Mouse (Mus musculus): ENCODE measurements around the gene Sbf1. TPM values are rescaled to one million over a fixed set of nuclear protein-coding genes. Genes with fewer than 3 reads are reported as not detected.

The Sbf1 gene
- polyA plus RNA-seq, 1 experiment from 2014 or later, result 61.8 TPM

GRCm38 (mm10) chr15:89352054-89352453 lies 36.9 kb upstream of the Sbf1 start:
- H3K27ac ChIP-seq (ENCODE audit: low read depth, low read length), result no peak overlapping the region
- H3K36me3 ChIP-seq (ENCODE audit: control insufficient read depth, insufficient read depth, low read length), result peaks cover 46% of the 10 kb centered on the region
- no peaks in the 10 kb centered on the region for H3K9me3 ChIP-seq (replicated peaks; ENCODE audit: control insufficient read depth, low read length)
- H3K4me1 ChIP-seq (ENCODE audit: control insufficient read depth, insufficient read depth, low read length), result peaks cover 8% of the 10 kb centered on the region
- H3K9ac ChIP-seq (ENCODE audit: low read length), result no peak overlapping the region
- ATAC-seq (no peak), DNase-seq (ENCODE audit: low spot score) (no peak)
- H3K4me3 ChIP-seq (ENCODE audit: low read depth, low read length), result no peak overlapping the region
- WGBS, result 97% methylated on average over 14 of the region's 14 CpGs
- no peak overlapping the region for H3K4me2 ChIP-seq (ENCODE audit: low read length)
- H3K27me3 ChIP-seq (replicated peaks; ENCODE audit: control insufficient read depth, insufficient read depth, low read length), result no peaks in the 10 kb centered on the region

- no peaks in the 10 kb centered on the region for H3K9me3 ChIP-seq (replicated peaks; ENCODE audit: control insufficient read depth, low read length)
- H3K9ac ChIP-seq (ENCODE audit: low read length), result no peak overlapping the region
- H3K4me3 ChIP-seq (ENCODE audit: low read depth, low read length), result no peak overlapping the region
- peaks cover 46% of the 10 kb centered on the region for H3K36me3 ChIP-seq (ENCODE audit: control insufficient read depth, insufficient read depth, low read length)
- H3K4me1 ChIP-seq (ENCODE audit: control insufficient read depth, insufficient read depth, low read length), result peaks cover 7% of the 10 kb centered on the region
- DNase-seq (ENCODE audit: low spot score) (no peak), ATAC-seq (no peak)
- no peak overlapping the region for H3K27ac ChIP-seq (ENCODE audit: low read depth, low read length)
- no peak overlapping the region for H3K4me2 ChIP-seq (ENCODE audit: low read length)
- H3K27me3 ChIP-seq (replicated peaks; ENCODE audit: control insufficient read depth, insufficient read depth, low read length), result no peaks in the 10 kb centered on the region
- WGBS, result 92% methylated on average over 15 of the region's 15 CpGs
These were observed 36.2 kb upstream of the Sbf1 start for GRCm38 (mm10) chr15:89351302-89351701.

- no peak overlapping the region for H3K27ac ChIP-seq (ENCODE audit: low read depth, low read length)
- WGBS, result 86% methylated on average over 5 of the region's 5 CpGs
- no peak for DNase-seq (ENCODE audit: low spot score)
- H3K4me3 ChIP-seq (ENCODE audit: low read depth, low read length), result no peak overlapping the region
- no peaks in the 10 kb centered on the region for H3K9me3 ChIP-seq (replicated peaks; ENCODE audit: control insufficient read depth, low read length)
- peaks cover 7% of the 10 kb centered on the region for H3K4me1 ChIP-seq (ENCODE audit: control insufficient read depth, insufficient read depth, low read length)
- no peak overlapping the region for H3K9ac ChIP-seq (ENCODE audit: low read length)
- no peaks in the 10 kb centered on the region for H3K27me3 ChIP-seq (replicated peaks; ENCODE audit: control insufficient read depth, insufficient read depth, low read length)
- no peak overlapping the region for H3K4me2 ChIP-seq (ENCODE audit: low read length)
- ATAC-seq, result no peak
- peaks cover 46% of the 10 kb centered on the region for H3K36me3 ChIP-seq (ENCODE audit: control insufficient read depth, insufficient read depth, low read length)
These were observed 35.3 kb upstream of the Sbf1 start for GRCm38 (mm10) chr15:89350447-89350846.

- no peak for ATAC-seq
- Histone ChIP-seq H3K9me3 (replicated peaks; ENCODE audit: control insufficient read depth, low read length) (no peaks in the 10 kb centered on the region), H3K4me3 (ENCODE audit: low read depth, low read length) (no peak overlapping the region), H3K27me3 (replicated peaks; ENCODE audit: control insufficient read depth, insufficient read depth, low read length) (no peaks in the 10 kb centered on the region), H3K27ac (ENCODE audit: low read depth, low read length) (no peak overlapping the region), H3K36me3 (ENCODE audit: control insufficient read depth, insufficient read depth, low read length) (no peaks in the 10 kb centered on the region), H3K4me1 (ENCODE audit: control insufficient read depth, insufficient read depth, low read length) (no peaks in the 10 kb centered on the region), H3K4me2 (ENCODE audit: low read length) (no peak overlapping the region), H3K9ac (ENCODE audit: low read length) (no peak overlapping the region)
- WGBS, result 84% methylated on average over 3 of the region's 3 CpGs
- DNase-seq (ENCODE audit: low spot score), result no peak
These were observed 28.2 kb upstream of the Sbf1 start for GRCm38 (mm10) chr15:89343325-89343724.

GRCm38 (mm10) chr15:89341678-89342077 lies 26.6 kb upstream of the Sbf1 start:
- H3K9ac ChIP-seq (ENCODE audit: low read length), result no peak overlapping the region
- ATAC-seq (no peak), DNase-seq (ENCODE audit: low spot score) (no peak)
- H3K27me3 ChIP-seq (replicated peaks; ENCODE audit: control insufficient read depth, insufficient read depth, low read length), result no peaks in the 10 kb centered on the region
- WGBS, result 36% methylated on average over 1 of the region's 1 CpGs
- H3K4me3 ChIP-seq (ENCODE audit: low read depth, low read length), result no peak overlapping the region
- no peaks in the 10 kb centered on the region for H3K36me3 ChIP-seq (ENCODE audit: control insufficient read depth, insufficient read depth, low read length)
- no peak overlapping the region for H3K27ac ChIP-seq (ENCODE audit: low read depth, low read length)
- H3K9me3 ChIP-seq (replicated peaks; ENCODE audit: control insufficient read depth, low read length), result no peaks in the 10 kb centered on the region
- H3K4me1 ChIP-seq (ENCODE audit: control insufficient read depth, insufficient read depth, low read length), result no peaks in the 10 kb centered on the region
- H3K4me2 ChIP-seq (ENCODE audit: low read length), result no peak overlapping the region

- ATAC-seq, result no peak
- whole genome bisulfite sequencing, result 88% methylated on average over 3 of the region's 3 CpGs
- Histone ChIP-seq H3K36me3 (ENCODE audit: control insufficient read depth, insufficient read depth, low read length) (no peaks in the 10 kb centered on the region), H3K4me3 (ENCODE audit: low read depth, low read length) (no peak overlapping the region), H3K4me2 (ENCODE audit: low read length) (no peak overlapping the region), H3K9ac (ENCODE audit: low read length) (no peak overlapping the region), H3K4me1 (ENCODE audit: control insufficient read depth, insufficient read depth, low read length) (no peaks in the 10 kb centered on the region), H3K27ac (ENCODE audit: low read depth, low read length) (no peak overlapping the region), H3K27me3 (replicated peaks; ENCODE audit: control insufficient read depth, insufficient read depth, low read length) (no peaks in the 10 kb centered on the region), H3K9me3 (replicated peaks; ENCODE audit: control insufficient read depth, low read length) (no peaks in the 10 kb centered on the region)
- DNase-seq (ENCODE audit: low spot score), result no peak
These were observed 25.0 kb upstream of the Sbf1 start for GRCm38 (mm10) chr15:89340136-89340535.

GRCm38 (mm10) chr15:89339696-89340095 lies 24.6 kb upstream of the Sbf1 start:
- no peaks in the 10 kb centered on the region for H3K9me3 ChIP-seq (replicated peaks; ENCODE audit: control insufficient read depth, low read length)
- H3K4me3 ChIP-seq (ENCODE audit: low read depth, low read length), result no peak overlapping the region
- H3K4me1 ChIP-seq (ENCODE audit: control insufficient read depth, insufficient read depth, low read length), result no peaks in the 10 kb centered on the region
- H3K27me3 ChIP-seq (replicated peaks; ENCODE audit: control insufficient read depth, insufficient read depth, low read length), result no peaks in the 10 kb centered on the region
- no peak for DNase-seq (ENCODE audit: low spot score)
- H3K27ac ChIP-seq (ENCODE audit: low read depth, low read length), result no peak overlapping the region
- H3K36me3 ChIP-seq (ENCODE audit: control insufficient read depth, insufficient read depth, low read length), result no peaks in the 10 kb centered on the region
- no peak overlapping the region for H3K4me2 ChIP-seq (ENCODE audit: low read length)
- 91% methylated on average over 2 of the region's 2 CpGs for WGBS
- no peak for ATAC-seq
- H3K9ac ChIP-seq (ENCODE audit: low read length), result no peak overlapping the region

- Histone ChIP-seq H3K36me3 (ENCODE audit: control insufficient read depth, insufficient read depth, low read length) (no peaks in the 10 kb centered on the region), H3K9ac (ENCODE audit: low read length) (no peak overlapping the region), H3K4me2 (ENCODE audit: low read length) (no peak overlapping the region), H3K4me1 (ENCODE audit: control insufficient read depth, insufficient read depth, low read length) (no peaks in the 10 kb centered on the region), H3K27ac (ENCODE audit: low read depth, low read length) (no peak overlapping the region), H3K9me3 (replicated peaks; ENCODE audit: control insufficient read depth, low read length) (no peaks in the 10 kb centered on the region), H3K27me3 (replicated peaks; ENCODE audit: control insufficient read depth, insufficient read depth, low read length) (no peaks in the 10 kb centered on the region), H3K4me3 (ENCODE audit: low read depth, low read length) (no peak overlapping the region)
- DNase-seq (ENCODE audit: low spot score), result no peak
- 87% methylated on average over 14 of the region's 14 CpGs for WGBS
- no peak for ATAC-seq
These were observed 21.3 kb upstream of the Sbf1 start for GRCm38 (mm10) chr15:89336422-89336821.

- DNase-seq (ENCODE audit: low spot score), result no peak
- Histone ChIP-seq H3K27ac (ENCODE audit: low read depth, low read length) (no peak overlapping the region), H3K4me3 (ENCODE audit: low read depth, low read length) (no peak overlapping the region), H3K9me3 (replicated peaks; ENCODE audit: control insufficient read depth, low read length) (no peaks in the 10 kb centered on the region), H3K36me3 (ENCODE audit: control insufficient read depth, insufficient read depth, low read length) (no peaks in the 10 kb centered on the region), H3K27me3 (replicated peaks; ENCODE audit: control insufficient read depth, insufficient read depth, low read length) (no peaks in the 10 kb centered on the region), H3K9ac (ENCODE audit: low read length) (no peak overlapping the region), H3K4me2 (ENCODE audit: low read length) (no peak overlapping the region), H3K4me1 (ENCODE audit: control insufficient read depth, insufficient read depth, low read length) (no peaks in the 10 kb centered on the region)
- 86% methylated on average over 17 of the region's 17 CpGs for WGBS
- no peak for ATAC-seq
These were observed 19.8 kb upstream of the Sbf1 start for GRCm38 (mm10) chr15:89334774-89335537.

Data from forebrain, embryonic 14.5 days (tissue).